Mouse (Mus musculus) telencephalon, adult 2 months (tissue): Measurements from ENCODE around the gene Wdr83.

Experiments used
- DNase-seq: peaks from one replicate; pipeline ENCODE4 v3.0.0-alpha.2; 2011; ENCODE audit warnings: low read depth, low spot score

Gene Wdr83

GRCm38 (mm10) chr8:85080214-85080531 is 933 bp downstream of the Wdr83 start:
- DNase-seq = no peak

GRCm38 (mm10) chr8:85076993-85077392 is 4.1 kb downstream of the Wdr83 start:
- DNase-seq = peak; percentile 77

DNA sequence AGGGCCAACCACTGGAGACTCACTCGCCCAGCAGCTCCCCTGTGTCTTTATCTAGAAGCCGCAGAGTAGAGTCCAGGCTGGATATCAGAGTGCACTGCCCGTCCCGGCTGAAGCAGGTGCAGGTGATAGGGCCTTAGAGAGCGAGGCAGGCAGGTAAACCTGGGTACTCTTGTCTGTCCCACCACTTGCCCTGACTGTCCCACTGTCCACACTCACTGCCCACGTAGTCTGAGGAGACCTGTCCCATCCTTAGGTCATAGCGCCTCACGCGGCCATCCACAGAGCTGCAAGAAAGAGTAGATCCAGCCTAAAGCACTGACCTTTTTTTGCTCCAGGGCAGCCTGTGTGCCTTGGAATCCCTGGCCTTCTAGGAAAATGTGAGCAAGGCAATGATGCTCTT is 5.1 kb downstream of the Wdr83 start:
- no peak for DNase-seq

DNA sequence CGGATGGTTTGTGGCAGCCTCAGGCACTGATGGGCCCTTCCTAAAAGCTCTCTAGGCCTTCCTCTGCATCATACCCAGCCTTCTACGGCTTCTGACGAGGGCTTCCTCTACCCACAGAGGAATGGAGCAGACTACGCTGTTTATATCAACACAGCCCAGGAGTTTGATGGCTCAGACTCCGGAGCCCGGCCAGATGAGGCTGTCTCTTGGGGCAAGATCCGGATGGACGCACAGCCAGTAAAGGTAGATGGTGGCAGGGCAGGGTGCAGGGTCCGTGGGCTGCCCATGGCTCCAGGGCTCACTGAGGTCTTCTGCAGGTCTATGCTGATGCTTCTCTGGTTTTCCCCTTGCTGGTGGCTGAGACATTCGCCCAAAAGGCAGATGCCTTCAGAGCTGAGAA is 6.5 kb downstream of the Wdr83 start:
- no peak for DNase-seq

DNA sequence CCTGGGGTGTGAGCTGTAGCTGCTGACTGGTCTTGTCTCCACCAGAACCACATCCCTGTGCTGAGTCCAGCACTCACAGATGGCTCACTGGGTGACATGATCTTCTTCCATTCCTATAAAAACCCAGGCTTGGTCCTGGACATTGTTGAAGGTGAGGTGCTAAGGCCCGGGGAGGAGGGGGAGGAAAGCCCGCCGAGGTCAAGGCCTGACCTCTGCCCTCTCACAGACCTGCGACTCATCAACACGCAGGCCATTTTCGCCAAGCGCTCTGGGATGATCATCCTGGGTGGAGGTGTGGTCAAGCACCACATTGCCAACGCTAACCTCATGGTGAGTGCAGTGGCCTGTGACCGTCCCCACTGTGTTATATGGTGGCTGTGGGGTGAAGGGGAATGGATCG is 6.9 kb downstream of the Wdr83 start:
- no peak for DNase-seq

DNA sequence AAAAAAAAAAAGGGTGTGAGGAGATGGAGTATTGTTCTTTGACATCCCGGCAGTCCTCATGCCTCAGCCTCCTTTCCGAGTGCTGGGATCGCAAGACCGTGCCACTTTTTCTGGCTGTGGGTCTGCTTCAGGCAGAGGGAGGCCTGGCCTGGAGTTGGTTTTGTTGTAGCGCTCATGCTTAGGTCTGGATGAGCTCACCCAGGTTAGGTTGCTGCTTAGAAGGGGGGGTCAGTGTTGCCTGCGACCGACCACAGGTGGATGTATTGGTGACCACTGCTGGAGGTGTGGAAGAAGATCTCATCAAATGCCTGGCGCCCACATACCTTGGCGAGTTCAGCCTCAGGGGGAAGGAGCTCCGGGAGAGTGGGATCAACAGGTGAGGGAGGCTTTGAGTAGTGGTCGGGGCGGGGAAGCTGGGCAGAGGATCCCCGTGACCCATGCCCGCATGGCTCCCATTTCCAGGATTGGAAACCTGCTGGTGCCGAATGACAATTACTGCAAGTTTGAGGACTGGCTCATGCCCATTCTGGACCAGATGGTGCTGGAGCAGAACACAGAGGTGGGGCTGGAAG is 8.0 kb downstream of the Wdr83 start:
- DNase-seq = no peak

- DNase-seq = no peak
Measured at GRCm38 (mm10) chr8:85072364-85072929, 8.7 kb downstream of the Wdr83 start.

GRCm38 (mm10) chr8:85071514-85072281 is 9.4 kb downstream of the Wdr83 start, which contains the start of gene Dhps:
TSS of gene Dhps (plus strand) at chr8:85071757.
- DNase-seq = peak; percentile 88

DNA sequence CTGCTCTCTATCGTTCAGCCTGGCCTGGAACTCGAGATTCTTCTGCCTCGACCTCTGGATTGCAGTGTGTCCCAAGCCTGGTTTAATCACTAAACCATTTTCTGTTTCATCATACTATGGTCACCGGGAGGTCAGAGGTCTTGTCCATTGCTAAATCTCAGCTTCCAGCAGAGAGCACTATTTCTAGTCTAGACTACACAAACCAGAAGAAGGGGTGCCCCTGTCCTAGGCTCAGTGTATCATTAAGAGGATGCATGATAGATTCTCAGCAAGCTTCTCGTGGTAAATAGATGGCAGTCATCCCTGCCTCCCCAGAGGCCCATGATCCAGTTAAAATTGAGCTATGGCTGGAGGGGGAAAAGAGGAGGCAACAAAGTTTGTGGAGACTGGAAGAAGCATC is 10.1 kb downstream of the Wdr83 start:
- no peak for DNase-seq

DNA sequence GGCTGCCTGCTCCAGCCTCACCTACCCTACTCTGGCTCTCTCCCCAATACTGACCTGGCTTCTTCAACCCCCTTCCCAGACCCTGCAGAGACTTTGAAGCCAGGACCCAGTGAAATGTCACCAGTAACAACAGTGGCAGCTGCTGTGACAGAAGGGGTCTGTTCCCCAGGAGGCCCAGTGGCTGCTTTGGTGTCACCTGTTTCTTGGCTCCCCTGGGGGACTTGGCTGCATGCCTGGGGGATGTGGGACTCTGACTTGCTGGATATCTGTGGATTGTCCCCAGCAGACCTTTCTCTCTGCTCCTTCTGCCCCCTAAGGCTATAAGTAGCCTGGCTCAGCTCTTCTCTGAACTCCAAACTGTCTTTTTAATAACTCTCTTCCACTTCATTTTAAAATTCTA is 13.1 kb downstream of the Wdr83 start, which contains the start of gene Gm5741:
Gene Gm5741 (minus strand): TSS at position 1 of the 400 bp plus-strand sequence.
- no peak for DNase-seq

DNA sequence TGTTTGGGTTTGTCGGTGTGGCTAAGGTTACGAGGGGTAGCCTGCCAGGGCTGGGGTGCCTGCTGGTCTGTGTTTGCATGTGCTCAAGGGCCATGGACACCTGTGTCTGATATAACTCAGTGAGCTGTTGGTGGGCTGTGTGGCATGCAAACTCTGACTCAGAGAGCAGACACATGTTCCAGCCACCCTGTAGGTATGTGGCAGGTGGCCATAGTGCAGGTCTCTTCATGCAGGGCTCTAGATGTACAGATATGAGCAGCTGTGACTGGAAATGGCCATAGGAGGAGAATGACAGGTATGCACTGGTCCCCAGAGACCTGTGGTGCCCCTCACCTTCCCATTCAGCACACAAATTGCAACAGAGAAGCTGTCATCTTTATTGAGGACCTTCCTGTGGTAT is 14.0 kb downstream of the Wdr83 start:
- DNase-seq = no peak

GRCm38 (mm10) chr8:85065213-85065612 is 15.9 kb downstream of the Wdr83 start:
- DNase-seq = no peak

- DNase-seq = no peak
Measured at GRCm38 (mm10) chr8:85062603-85063002, 18.5 kb downstream of the Wdr83 start.

- peak; percentile 93 for DNase-seq
Measured at GRCm38 (mm10) chr8:85059879-85060616, 21.1 kb downstream of the Wdr83 start, which contains the start of gene Fbxw9. TSS of gene Fbxw9 (plus strand) at chr8:85060055.

GRCm38 (mm10) chr8:85057367-85057766 is 23.7 kb downstream of the Wdr83 start:
- no peak for DNase-seq

DNA sequence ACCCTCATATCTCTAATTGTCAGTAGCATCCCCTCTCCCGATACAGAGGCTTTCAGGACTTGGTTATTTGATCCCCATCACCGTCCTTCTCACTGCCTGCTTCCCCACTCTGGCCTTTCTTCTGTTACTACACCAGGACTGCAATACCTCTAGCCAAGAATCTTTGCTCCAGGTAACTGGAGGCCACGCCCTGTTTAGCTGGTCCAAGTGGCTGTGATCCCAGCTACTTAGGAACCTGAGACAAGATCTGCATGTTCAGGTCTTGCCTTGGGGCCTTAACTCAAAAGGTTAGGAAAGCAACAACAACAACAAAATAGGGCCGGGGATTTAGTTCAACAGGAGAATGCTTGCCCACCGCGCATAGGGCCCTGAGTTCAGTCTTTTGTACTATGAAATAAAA is 37.5 kb downstream of the Wdr83 start:
- no peak for DNase-seq

DNA sequence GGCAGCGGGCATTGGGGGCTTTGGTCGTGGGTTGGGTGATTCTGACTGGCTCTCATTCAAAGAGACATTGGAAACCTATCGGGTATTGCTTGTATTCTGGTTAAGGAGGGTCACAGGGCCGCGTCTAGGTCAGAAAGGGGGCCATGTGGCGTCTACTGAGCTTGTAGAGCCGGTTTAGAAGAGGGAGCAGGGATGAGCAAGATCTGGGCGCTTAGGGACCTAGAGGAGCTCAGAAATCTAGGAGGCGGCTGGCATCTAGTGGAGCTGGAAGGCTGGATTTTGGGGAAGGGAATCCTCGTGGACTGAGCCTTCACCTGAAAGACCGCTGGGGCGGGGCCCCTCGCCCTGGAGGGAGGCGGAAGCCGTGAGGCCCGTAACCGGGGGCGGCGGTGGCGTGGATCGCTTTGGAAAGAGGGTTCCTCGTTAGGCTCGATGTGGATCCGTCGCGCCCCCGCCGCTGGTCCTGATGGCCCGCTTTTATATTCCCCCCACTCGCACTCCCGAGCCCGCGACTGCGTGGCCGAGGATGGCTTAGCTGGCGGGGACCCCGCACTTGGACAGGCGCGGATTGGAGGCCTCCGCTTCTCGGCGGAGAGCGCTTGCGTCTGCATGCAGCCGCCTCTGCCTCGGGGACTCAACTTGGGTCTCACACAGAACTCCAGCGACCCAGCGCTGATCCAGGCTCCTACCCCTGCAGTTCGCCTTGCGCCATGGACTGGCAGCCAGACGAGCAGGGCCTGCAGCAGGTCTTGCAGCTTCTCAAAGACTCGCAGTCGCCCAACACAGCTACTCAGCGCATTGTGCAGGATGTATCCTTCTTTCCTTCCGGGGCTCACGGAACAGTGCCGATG is 43.2 kb downstream of the Wdr83 start:
- DNase-seq = no peak

GRCm38 (mm10) chr8:85037366-85037680 is 43.8 kb downstream of the Wdr83 start:
- DNase-seq = no peak

- peak; percentile 99 for DNase-seq
Measured at GRCm38 (mm10) chr8:85036718-85037365, 44.3 kb downstream of the Wdr83 start, which contains the start of gene Tnpo2. TSS of gene Tnpo2 (plus strand) at chr8:85036915.

GRCm38 (mm10) chr8:85036381-85036717 is 44.8 kb downstream of the Wdr83 start:
- DNase-seq = no peak

GRCm38 (mm10) chr8:85035728-85036310 is 45.3 kb downstream of the Wdr83 start:
- DNase-seq = no peak
